Mouse (Mus musculus): ENCODE data around the gene Abcf3.

DNA sequence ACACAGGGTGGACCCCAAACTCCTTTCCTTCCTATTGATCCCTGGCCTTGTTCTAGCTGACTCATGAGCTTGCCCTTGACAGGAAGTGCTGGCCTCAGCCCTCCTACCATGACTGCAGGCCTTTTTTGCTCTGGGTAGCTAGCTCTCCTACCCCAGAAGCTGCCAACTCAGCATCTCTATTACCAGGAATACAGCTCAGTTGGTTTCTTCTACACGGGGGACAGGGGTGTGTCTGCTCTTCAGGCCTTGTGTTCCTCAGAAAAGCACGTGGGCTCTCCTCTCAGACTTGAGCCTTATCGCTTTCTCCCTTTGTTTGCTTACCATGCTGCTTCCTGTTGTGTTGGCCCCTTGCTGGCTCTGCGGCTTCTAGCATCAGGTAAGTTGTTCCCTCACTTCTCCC, 7.9 kb upstream of the Abcf3 start:
- no peak for TF ChIP-seq CTCF (IDR thresholded peaks at IDR 0.05; ENCODE audit: low read depth)
- TF ChIP-seq EP300 (IDR thresholded peaks at IDR 0.05; ENCODE audit: low read depth) = no peak
